Mouse (Mus musculus) cerebellum, adult 11 months (tissue): ENCODE results near the gene Sf1.

Experiments used
- DNase-seq: peaks from one replicate; pipeline ENCODE4 v3.0.0; 2022

Sf1 gene

GRCm38 (mm10) chr19:6341453-6342077 lies 21.9 kb upstream of the Sf1 start:
- no peak for DNase-seq

- DNase-seq: no peak
Observed at GRCm38 (mm10) chr19:6342276-6342933, 21.1 kb upstream of the Sf1 start.

- no peak for DNase-seq
Observed at GRCm38 (mm10) chr19:6343066-6343925, 20.2 kb upstream of the Sf1 start.

- no peak for DNase-seq
Observed at GRCm38 (mm10) chr19:6343996-6344395, 19.5 kb upstream of the Sf1 start.

GRCm38 (mm10) chr19:6346023-6346422 lies 17.5 kb upstream of the Sf1 start:
- DNase-seq: no peak

GRCm38 (mm10) chr19:6346661-6347060 lies 16.8 kb upstream of the Sf1 start:
- DNase-seq: no peak

GRCm38 (mm10) chr19:6347615-6348014 lies 15.9 kb upstream of the Sf1 start:
- DNase-seq: no peak

GRCm38 (mm10) chr19:6348717-6349116 lies 14.8 kb upstream of the Sf1 start:
- DNase-seq: no peak

- DNase-seq: no peak
Observed at GRCm38 (mm10) chr19:6349215-6349983, 14.1 kb upstream of the Sf1 start.

- no peak for DNase-seq
Observed at GRCm38 (mm10) chr19:6351431-6352106, 11.9 kb upstream of the Sf1 start.

- DNase-seq: no peak
Observed at GRCm38 (mm10) chr19:6352107-6352505, 11.4 kb upstream of the Sf1 start.

GRCm38 (mm10) chr19:6354030-6354429 lies 9.5 kb upstream of the Sf1 start:
- DNase-seq: no peak

GRCm38 (mm10) chr19:6361291-6361690 lies 2.2 kb upstream of the Sf1 start:
- DNase-seq: no peak

- no peak for DNase-seq
Observed at GRCm38 (mm10) chr19:6363091-6363410, 439 bp upstream of the Sf1 start.

- peak; percentile 94 for DNase-seq
Observed at GRCm38 (mm10) chr19:6364317-6364725, 831 bp downstream of the Sf1 start.

GRCm38 (mm10) chr19:6364842-6365241 lies 1.4 kb downstream of the Sf1 start:
- DNase-seq: no peak

- DNase-seq: no peak
Observed at GRCm38 (mm10) chr19:6370175-6370574, 6.7 kb downstream of the Sf1 start.

GRCm38 (mm10) chr19:6372433-6372832 lies 8.9 kb downstream of the Sf1 start:
- DNase-seq: no peak

GRCm38 (mm10) chr19:6373539-6374400 lies 10.3 kb downstream of the Sf1 start:
- DNase-seq: peak; percentile 73

GRCm38 (mm10) chr19:6374571-6374970 lies 11.1 kb downstream of the Sf1 start:
- DNase-seq: no peak

- DNase-seq: peak; percentile 35
Observed at GRCm38 (mm10) chr19:6375423-6376254, 12.1 kb downstream of the Sf1 start.
